Mouse (Mus musculus): ENCODE data around the gene Sept5.

GRCm38 (mm10) chr16:18632059-18632458, 2.3 kb upstream of the Sept5 start:
- TF ChIP-seq CTCF (conservative IDR thresholded peaks at IDR 0.05; ENCODE audit: insufficient read depth, insufficient read length, low read depth, low read length) (0 out of 2 replicates have a peak, but pooled peaks have one; percentile 18), POLR2A (IDR thresholded peaks at IDR 0.05; ENCODE audit: low read depth, low read length) (no peak)
